Mouse (Mus musculus): ENCODE results near the gene Slc2a13.

Gene Slc2a13

DNA sequence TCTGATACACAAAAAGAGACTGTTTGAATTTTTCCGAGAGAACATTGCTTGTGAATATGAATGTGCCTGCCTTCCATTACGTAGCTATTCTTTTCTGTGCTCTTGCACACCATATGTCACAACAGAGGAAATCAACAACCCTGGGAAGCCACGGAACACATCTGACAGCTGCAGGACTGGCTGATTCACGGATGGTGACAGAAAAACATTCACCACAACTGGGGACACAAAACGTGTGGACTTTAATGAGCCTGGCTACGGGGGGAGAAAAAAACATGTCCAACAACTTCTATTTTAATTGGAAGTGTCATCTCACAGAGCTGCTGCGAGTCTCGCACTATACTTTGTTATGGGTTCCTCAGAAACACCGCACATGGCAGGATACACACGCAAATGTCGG is 196.0 kb downstream of the Slc2a13 start:
- no peak for DNase-seq (ENCODE audit: extremely low read depth, low read depth, low spot score)

DNA sequence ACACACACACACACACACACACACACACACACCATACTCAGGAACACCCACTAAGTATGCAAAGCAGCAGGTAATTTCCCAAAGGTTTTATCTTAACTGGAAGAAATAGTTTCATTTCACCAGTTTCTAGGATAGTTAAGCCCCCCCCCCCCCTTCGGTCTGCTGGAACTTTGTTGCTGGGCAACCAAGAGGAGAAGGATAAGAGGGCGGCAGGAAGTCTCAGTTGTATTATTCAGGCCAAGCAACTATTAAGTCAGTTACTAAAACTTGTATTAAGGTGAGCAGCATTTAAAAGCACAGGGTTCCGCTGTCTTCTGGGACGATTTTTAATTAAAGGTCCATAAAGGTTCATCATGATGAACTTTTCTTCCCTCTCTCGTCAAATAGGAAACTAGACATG is 198.6 kb downstream of the Slc2a13 start:
- no peak for DNase-seq (ENCODE audit: extremely low read depth, low read depth, low spot score)

DNA sequence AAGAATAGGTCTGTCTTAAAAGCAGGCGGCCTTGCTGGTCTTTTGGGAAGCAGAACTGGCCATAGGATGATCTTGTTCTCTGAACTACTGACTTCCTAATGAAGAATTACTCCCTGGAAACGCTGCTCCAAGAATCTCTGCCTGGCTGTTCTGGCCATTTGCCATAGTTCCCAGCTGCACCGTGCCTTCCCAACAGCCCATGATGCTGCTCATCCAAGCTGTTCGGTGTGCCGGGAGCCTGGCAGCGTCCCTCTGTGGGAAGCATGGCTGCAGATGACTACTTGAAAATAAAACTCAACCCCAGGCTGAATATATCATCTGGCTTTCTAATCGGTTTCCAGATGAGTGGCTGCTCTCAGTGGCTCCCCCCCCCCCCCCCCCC is 199.9 kb downstream of the Slc2a13 start:
- DNase-seq (ENCODE audit: extremely low read depth, low read depth, low spot score), result no peak

DNA sequence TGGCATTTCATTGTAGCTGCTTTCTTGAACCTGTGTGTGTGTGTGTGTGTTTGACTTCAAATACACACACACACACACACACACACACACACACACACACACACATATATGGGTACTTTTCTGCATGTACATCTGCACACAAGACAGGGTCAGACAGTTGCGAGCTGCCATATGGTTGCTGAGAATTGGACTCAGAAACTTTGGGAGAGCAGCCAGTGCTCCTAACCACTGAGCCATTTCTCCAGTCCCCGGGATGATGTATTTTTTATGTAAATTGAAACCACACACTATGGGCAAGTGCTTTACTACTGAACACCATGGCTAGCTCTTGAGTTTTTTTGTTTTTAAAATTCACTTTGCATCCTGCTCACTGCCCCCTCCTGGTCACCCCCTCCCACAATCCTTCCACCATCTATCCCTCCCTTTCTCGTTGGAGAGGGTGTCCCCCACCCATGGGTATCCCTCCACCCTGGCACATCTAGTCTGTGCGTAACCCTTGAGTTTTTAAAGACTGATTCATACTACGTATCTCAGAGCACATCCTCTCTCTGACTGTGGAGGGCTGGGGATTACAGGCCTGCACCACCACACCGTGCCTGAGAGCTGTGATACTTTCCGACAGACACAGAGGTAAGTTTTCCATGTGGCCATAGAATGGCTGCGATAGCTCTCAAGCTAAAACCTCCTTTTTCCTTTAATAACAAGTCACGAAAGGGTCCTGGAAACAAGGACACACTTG is 200.4 kb downstream of the Slc2a13 start:
- no peak for DNase-seq (ENCODE audit: extremely low read depth, low read depth, low spot score)

DNA sequence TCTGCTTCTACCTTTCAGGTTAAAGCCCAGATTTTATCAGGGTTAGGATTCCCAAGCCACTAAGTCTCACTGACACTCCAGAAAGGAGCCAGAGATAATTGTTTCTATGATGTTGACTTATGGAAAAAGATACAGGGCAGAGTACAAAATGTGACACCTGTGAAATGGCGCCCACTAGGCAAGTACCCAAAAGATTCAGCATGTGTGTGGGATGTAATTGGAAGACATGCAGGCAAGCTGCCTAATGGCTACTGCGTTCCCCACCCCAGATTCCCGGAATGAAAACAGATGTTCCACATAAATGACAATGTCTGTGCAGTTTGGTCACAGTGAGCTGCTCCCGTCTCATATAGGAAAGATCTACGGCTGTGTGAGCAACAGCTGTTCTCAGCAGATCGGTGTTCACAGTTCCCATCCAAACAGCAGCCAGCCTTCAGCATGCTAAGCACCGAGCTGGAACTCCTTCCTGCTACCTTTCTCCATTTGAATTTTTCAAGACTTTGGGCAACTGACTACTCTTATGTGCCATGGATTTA is 201.1 kb downstream of the Slc2a13 start:
- no peak for DNase-seq (ENCODE audit: extremely low read depth, low read depth, low spot score)

DNA sequence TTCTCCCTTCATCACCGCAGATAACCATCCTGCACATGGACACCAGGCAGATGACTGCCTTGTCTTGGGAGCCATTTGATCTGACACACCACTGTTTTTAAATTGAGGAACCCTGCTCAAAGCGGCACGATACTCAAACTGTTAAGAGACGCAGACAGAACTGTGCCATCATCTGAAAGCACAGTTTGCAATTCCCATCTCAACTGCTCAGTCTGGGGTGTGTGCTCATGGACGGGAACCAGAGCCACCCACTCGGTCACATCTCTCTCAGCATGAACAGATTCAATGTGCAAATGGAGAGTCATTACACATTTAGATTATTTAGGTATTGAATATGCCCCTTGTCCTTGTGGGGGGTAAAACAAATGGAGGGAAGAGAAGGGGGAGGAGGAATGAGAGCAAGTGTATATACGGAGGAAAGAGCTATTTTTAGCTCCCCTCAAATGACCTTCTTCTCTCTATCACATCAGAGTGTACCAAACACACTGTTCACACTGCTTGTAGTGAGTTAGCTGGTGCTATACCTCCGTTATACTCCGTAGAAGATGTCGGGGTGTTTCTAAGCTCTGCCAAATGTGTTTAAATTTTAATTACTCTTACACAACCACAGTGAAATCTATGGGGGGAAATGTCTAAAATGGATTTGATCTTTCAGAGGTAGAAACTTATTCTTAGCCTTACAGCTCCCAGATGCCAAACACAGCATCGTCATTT is 203.2 kb downstream of the Slc2a13 start:
- DNase-seq (ENCODE audit: extremely low read depth, low read depth, low spot score), result no peak

DNA sequence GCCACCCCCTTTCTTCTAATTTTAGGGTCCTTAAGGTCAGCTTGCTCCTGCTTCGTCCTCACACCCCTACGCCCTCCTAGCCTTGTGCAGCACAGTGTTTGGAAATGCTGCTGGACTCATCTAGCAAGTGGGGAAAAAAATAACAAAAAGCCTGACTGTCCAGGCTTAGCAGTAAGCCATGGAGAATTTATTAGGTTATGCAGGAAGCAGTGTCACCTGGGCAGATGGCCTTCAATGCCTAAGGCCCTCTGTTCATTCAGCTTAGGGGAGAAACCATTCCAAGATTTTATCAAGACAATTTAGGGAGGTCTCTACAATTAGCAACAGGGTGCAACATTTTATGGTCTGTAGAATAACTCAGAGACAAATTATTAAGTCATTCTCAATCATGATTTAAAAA is 212.6 kb downstream of the Slc2a13 start:
- DNase-seq (ENCODE audit: extremely low read depth, low read depth, low spot score), result no peak

DNA sequence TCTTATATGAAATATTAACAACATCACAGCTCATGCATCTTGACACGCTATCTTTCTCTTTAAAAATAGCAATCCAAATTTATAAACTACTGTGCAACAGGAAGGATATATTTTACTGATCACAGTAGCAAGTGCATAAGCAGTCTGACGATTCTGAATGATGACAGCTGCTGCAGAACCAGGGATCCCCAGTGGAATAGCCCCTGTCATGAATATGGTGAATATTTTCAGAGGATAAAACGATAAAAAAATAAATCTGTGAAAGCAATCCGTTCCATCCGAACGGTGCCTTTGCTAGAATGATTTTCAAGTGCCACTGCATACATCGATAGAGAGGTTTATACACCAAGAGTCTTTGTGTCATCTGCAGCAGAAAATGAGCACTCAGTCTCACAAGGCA is 222.1 kb downstream of the Slc2a13 start:
- DNase-seq (ENCODE audit: extremely low read depth, low read depth, low spot score), result no peak

DNA sequence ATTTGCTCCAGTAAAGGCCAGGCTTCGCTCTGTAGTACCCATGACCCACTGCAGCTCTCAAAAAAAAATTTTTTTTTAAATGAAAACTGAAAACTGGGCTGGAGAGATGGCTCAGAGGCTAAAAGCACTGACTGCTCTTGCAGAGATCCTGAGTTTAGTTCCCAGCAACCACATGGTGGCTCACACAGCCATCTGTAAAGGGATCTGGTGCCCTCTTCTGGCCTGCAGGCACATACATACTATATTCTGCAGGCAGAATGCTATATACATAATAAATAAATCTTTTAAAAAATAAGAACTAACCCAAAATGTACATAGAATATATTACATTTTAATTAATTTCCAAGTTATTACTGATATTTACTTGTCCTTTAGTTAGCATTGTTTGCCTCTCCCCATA is 234.7 kb downstream of the Slc2a13 start:
- no peak for DNase-seq (ENCODE audit: extremely low read depth, low read depth, low spot score)

DNA sequence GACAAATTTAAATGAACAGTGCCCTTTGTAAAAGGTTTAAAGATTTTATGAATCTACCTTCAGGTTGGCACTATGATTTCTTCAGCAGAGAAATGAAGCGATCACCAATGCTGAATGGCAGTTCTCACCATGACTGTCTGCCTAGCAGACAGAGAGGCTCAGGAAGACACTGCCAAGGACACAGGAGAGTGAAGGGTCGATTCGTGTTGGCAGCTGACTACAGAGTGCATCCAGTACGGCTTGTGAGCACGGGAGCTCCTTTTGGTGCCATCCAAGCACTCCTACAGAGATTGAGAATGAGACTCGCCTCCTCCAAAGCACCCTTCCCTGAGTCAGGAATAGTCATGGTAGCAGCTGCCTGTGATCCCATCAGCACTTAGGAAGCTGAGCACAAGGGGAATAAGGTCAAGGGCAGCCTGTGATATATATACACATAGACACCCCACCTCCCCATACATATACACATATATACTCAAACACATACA is 238.6 kb downstream of the Slc2a13 start:
- DNase-seq (ENCODE audit: extremely low read depth, low read depth, low spot score), result no peak

DNA sequence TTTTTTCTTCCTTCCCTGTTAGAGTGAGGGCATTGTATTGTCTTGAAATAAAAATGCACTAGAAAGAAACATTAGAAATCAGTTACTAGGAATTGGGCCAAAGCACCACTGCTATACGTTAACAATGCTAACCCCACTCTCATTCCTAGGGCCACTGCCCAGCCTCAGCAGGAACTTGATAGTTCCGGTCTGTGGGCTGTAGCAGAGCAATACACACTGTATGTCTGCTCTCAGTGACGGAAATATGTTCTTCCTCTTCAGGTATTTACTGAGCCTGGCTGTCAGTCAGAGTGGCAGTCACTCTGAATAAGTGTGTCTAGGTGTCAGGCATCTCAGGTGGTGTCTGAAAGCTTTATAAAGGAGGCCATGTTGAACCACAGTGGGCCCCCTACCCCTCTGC is 245.3 kb downstream of the Slc2a13 start:
- no peak for DNase-seq (ENCODE audit: extremely low read depth, low read depth, low spot score)

DNA sequence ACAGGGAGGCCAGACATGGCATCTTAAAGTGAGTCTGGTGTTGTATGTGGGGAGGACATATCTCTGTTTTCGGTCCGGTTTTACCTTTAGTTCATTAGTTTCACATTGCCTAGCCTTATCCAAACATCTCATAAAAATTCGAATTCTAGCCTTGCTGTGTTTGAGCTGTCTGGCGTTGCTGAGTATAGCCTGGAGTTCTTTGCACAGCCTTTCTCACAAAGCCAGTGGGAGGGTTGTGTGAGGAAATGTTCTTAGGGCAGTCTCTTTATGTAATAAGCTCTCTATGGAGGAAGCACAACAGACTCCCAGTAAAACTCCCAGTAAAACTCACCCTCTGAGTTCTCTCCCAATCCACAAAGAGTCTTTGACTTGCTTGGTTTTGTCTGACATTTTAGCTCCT is 246.0 kb downstream of the Slc2a13 start:
- DNase-seq (ENCODE audit: extremely low read depth, low read depth, low spot score), result no peak

DNA sequence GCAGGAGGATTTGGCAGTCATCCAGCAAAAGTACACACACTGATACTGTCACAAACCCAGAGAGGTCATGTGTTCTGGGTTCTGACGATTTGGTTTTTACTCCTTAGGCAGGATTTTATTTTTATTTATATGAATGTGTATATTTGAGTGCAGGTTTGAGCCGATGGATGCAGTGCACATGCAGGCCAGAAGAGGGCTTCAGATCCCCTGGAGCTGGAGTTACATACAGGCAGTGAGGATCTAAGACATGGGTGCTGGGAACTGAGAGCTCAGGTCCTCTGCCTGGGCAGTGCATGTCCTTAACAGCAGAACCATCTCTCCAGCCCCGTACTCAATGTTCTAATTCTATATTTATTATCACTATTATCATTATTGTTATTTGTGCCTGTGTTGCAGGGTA is 253.7 kb downstream of the Slc2a13 start:
- no peak for DNase-seq (ENCODE audit: extremely low read depth, low read depth, low spot score)

DNA sequence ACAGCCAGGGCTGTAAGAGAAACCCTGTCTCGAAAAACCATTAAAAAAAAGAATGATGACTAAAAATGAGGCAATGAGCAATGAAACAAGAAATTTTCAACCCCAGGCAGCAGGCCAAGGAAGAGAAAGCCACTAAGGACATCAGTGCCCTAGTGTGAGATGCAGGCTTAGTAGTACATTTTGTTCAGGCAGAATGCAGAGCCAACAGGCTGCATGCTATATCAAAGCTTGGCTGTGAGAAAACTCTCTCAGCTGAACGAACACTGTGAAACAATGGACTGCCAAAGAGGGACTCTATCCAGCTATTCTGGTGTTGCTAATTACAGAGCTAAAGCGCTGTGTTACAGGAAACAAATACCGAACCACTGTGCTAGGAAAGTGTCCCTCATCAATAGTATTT is 256.1 kb downstream of the Slc2a13 start:
- DNase-seq (ENCODE audit: extremely low read depth, low read depth, low spot score), result no peak

DNA sequence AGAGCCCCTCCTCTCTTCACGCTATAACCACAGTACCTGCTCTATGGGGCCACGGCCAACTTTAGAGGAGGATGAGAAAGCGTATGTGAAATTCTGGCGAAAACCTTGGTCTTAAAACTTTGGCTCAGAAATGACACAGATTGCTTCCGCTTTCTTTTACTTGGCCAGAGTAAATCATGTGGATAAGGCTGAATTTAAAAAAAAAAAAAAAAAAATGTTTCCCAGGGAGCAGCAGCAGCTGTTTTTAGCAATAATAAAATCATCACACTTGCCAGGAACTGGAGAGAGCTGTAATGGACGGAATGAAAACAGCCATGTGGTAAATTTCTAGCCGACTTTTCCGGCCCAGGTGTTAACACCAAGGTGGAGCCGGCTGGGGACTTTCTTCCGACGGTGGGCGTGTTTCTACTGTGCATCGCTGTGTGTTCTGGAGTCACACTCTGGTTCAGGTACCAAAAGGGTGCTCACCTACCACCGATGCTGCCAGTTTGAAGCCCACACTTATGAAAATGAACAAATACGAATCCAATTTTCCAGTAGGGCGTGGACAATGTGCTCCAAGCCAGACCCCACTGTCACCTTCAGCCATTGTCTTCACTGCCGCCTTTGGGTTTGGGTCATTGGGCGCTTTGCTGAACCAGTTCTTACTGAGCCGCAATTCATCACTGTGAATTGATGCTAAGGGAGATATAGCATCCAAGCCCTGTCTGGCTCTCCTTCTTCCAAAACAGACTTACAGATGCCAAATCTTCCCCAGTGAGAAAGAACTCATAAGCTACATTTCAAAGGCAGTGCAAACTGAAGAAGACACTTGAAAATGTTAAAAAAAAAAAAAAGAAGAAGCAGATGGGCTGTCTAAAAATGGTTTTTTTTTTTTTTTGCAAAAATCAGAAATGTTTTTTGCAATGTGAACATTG is 258.4 kb downstream of the Slc2a13 start:
- DNase-seq (ENCODE audit: extremely low read depth, low read depth, low spot score), result no peak

DNA sequence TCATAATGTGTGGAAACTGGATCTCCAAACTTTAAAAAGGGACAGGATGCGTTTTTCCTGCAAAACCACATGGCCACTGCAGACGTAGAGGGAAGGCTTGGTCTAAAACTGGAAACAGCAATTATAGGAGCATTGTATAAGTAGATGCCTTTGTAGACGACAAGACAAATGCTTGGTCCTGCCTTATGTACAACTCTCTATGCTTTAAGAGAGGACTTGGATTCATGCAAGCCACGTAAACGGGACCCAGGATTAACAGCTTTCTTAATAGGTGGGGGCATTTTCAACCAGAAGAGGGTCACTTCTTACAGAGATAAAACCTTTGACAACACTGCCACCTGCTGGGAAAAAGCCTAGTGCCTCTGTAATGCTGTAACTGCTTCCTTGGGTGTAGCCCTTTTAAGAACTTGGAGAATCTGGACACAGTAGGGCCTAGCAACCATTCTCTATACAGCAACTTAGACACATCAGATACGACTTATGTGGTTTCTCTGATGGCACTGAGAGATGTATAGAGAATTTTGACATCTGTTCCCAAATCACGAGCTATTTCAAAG is 268.7 kb downstream of the Slc2a13 start:
- no peak for DNase-seq (ENCODE audit: extremely low read depth, low read depth, low spot score)

DNA sequence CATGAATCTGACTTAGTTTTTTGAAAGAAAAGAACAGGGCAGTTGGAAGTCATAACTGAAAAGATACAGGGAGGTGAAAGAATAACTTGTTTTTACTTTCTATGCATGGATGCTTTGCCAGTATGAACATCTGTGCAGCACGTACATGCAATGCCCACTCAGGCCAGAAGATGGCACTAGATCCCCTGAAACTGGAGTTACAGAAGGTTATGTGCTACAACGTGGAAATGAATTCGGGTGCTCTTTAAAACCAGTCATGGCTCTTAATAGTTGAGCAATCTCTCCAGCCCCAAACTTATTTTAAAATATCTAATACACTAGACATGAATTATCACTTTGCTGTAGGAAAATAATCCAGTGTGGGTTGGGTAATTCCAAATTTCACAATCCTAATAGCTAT is 271.7 kb downstream of the Slc2a13 start:
- peak; percentile 7 for DNase-seq (ENCODE audit: extremely low read depth, low read depth, low spot score)

DNA sequence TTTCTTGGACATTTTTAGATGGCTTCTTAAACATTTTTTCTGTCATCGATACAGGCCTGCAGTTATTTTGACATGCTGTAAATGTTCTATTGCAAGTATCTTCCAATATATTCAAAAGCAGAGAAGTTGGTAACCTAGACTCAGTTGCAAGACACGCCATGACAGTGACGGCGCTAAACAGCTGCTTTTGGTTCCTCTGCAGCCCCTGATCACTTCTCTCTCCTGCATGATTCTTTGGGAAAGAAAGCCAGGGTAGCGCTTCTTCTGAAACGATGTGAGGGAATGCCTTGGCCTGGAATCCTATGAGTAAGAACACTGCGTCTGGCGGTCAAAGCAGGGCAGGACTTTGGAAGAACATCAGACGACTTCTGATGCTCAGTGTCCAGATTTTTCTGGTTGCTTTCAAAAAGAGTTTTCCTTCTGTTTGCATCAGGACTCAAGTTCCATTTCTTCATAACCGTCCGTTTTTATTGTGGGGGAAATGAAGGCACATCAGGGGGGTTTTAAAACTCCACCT is 273.7 kb downstream of the Slc2a13 start:
- DNase-seq (ENCODE audit: extremely low read depth, low read depth, low spot score), result no peak

DNA sequence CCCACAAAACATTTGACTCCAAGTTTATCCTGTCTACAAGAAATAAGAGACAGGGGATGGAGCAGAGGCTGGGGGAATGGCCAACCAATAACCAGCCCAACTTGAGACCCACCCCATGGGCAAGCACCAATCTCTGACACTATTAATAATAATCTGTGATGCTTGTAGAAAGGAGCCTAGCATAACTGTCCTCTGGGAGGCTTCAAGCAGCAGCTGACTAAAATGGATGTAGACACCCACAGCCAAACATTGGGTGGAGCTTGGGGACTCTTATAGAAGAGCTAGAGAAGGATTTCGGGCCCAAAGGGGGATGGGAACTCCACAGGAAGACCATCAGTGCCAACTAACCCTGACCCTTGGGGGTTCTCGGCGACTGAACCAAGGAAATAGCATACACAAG is 289.6 kb downstream of the Slc2a13 start:
- DNase-seq (ENCODE audit: extremely low read depth, low read depth, low spot score), result no peak

DNA sequence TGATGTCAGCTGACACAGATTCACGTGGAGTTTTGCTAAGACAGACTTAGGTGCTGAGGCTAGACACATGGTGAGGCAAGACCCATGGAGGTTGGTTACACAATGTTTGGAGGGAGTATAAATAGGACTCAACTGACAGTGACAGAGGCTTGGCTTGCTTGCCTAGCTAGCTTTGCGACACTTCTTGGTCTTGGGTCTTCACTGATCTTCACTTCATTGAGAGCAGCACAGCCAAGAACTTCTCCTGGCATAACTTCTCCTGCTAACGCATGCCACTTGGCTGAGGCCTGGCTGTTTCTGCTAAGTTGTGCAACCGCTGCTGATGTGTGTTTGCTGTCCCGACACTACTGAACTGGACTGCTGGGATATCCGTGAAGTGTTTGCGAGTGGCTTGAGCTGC is 290.2 kb downstream of the Slc2a13 start:
- DNase-seq (ENCODE audit: extremely low read depth, low read depth, low spot score), result peak; percentile 25

DNA sequence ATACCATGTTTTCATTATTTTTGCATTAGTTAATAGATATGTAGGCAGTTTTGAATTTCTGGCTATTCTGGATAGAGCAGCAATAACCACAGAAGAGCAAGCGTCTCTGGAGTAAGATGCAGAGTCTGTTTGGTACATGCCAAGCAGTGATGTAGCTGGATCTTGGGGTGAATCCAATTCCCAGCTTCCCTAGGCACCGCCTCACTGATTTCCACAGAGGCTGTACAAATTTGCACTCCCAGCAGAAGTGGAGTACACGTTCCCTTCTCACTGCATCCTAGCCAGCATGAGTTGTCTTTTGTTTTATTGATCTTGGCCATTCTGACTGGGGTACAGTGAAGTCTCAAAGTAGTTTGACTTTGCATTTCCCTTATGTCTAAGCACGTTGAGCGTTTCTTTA is 291.5 kb downstream of the Slc2a13 start:
- no peak for DNase-seq (ENCODE audit: extremely low read depth, low read depth, low spot score)
